Comparison of ENCODE assay signal across 12 mouse cellular contexts in genomic region chr3:105932240-105933071, GRCm38 (mm10). TPM values are rescaled to one million over a fixed set of nuclear protein-coding genes. Genes with fewer than 3 reads are reported as not detected.
DNase-seq lines count a peak whose midpoint lies in the region; ATAC-seq and TF ChIP-seq lines count a peak whose summit lies in the region.
"Had no signal": no experiment of that assay in that cellular context is flagged by ENCODE, and none has a peak within 500 bp of the region (broad histone marks: within the 10 kb centered on the region; RNA-seq: fewer than 3 reads in every experiment).

Gene I830077J02Rik, minus strand, starts transcription at chr3:105932664.

- no peak within 1 kb of the TSS for H3K9ac ChIP-seq in heart, embryonic 16.5 days (ENCODE audit: low read length)
- no peak within 1 kb of the TSS for H3K9ac ChIP-seq in heart, adult 2 months (ENCODE audit: low read depth, low read length)
- H3K9ac ChIP-seq in CH12.LX (ENCODE audit: insufficient read depth, low read depth), result no peak within 1 kb of the TSS
- H3K9ac ChIP-seq in forebrain, postnatal 0 days, result no peak within 1 kb of the TSS
- H3K9ac ChIP-seq in hindbrain, postnatal 0 days (replicated peaks; ENCODE audit: low read length), result no peak within 1 kb of the TSS

- H3K9me3 ChIP-seq in heart, embryonic 16.5 days (replicated peaks; ENCODE audit: control insufficient read depth, low read length), result no peaks in the 10 kb centered on the region
- no peaks in the 10 kb centered on the region for H3K9me3 ChIP-seq in CH12.LX (replicated peaks; ENCODE audit: low read length)
- no peaks in the 10 kb centered on the region for H3K9me3 ChIP-seq in megakaryocyte, embryonic 14.5 days
- no peaks in the 10 kb centered on the region for H3K9me3 ChIP-seq in forebrain, postnatal 0 days (ENCODE audit: low read length)
- no peaks in the 10 kb centered on the region for H3K9me3 ChIP-seq in hindbrain, postnatal 0 days (ENCODE audit: low read length)
- H3K9me3 ChIP-seq: hindbrain, embryonic 10.5 days had no signal

- H3K4me3 ChIP-seq in heart, embryonic 16.5 days (ENCODE audit: low read length), result no peak within 1 kb of the TSS
- no peak within 1 kb of the TSS for H3K4me3 ChIP-seq in heart, adult 2 months
- peak within 1 kb of the TSS in 2 of 3 experiments; percentile 24 to 51 for H3K4me3 ChIP-seq in CH12.LX (replicated peaks in 1 of 3; ENCODE audit: low read depth in 2 of 3, low read length in 2 of 3, poor library complexity in 1 of 3)
- peak within 1 kb of the TSS; percentile 94 for H3K4me3 ChIP-seq in megakaryocyte, embryonic 14.5 days (replicated peaks)
- no peak within 1 kb of the TSS for H3K4me3 ChIP-seq in forebrain, postnatal 0 days (ENCODE audit: low read depth, low read length)
- H3K4me3 ChIP-seq in hindbrain, postnatal 0 days (ENCODE audit: low read length), result no peak within 1 kb of the TSS
- H3K4me3 ChIP-seq: hindbrain, embryonic 10.5 days had no signal

- H3K27me3 ChIP-seq in heart, embryonic 16.5 days (ENCODE audit: control insufficient read depth, insufficient read depth, low read length), result no peaks in the 10 kb centered on the region
- H3K27me3 ChIP-seq in heart, adult 2 months (ENCODE audit: control insufficient read depth, insufficient read depth, low read length), result no peaks in the 10 kb centered on the region
- H3K27me3 ChIP-seq in CH12.LX (replicated peaks), result no peaks in the 10 kb centered on the region
- H3K27me3 ChIP-seq in megakaryocyte, embryonic 14.5 days (replicated peaks), result no peaks in the 10 kb centered on the region
- H3K27me3 ChIP-seq in forebrain, postnatal 0 days (ENCODE audit: insufficient read depth, low read length), result no peaks in the 10 kb centered on the region
- H3K27me3 ChIP-seq in hindbrain, postnatal 0 days (ENCODE audit: insufficient read depth, low read length), result no peaks in the 10 kb centered on the region

- no peak for DNase-seq in heart, adult 2 months
- DNase-seq in CH12.LX (ENCODE audit: extremely low read depth), result peak; percentile 50
- no peak for DNase-seq in forebrain, postnatal 0 days
- DNase-seq in hindbrain, postnatal 0 days (ENCODE audit: low spot score), result no peak
- DNase-seq: adrenal gland, postnatal 10 days; cerebellum, adult 11 months; thymus, postnatal 25 days had no signal

- H3K79me2 ChIP-seq in heart, adult 2 months (replicated peaks; ENCODE audit: control insufficient read depth, insufficient read depth, low read length), result no peaks in the 10 kb centered on the region
- no peaks in the 10 kb centered on the region for H3K79me2 ChIP-seq in CH12.LX (replicated peaks; ENCODE audit: control insufficient read depth, extremely low read depth, insufficient read depth, poor library complexity, severe bottlenecking)

- H3K27ac ChIP-seq in heart, embryonic 16.5 days (ENCODE audit: low read length), result peak within 1 kb of the TSS; percentile 44
- no peak within 1 kb of the TSS for H3K27ac ChIP-seq in heart, adult 2 months
- no peak within 1 kb of the TSS for H3K27ac ChIP-seq in CH12.LX (ENCODE audit: insufficient read depth, low read depth)
- H3K27ac ChIP-seq in forebrain, postnatal 0 days (ENCODE audit: low read depth, low read length), result no peak within 1 kb of the TSS
- H3K27ac ChIP-seq in hindbrain, postnatal 0 days, result no peak within 1 kb of the TSS
- H3K27ac ChIP-seq: hindbrain, embryonic 10.5 days had no signal

- in situ Hi-C loops in CH12.LX (cut with MboI; ENCODE audit: low pct_ligation_motif_present, low pct_unique_long_range_greater_than_20kb, low sequenced_read_pairs), result no loop called here

- TF ChIP-seq POLR2A in heart, adult 2 months (IDR thresholded peaks at IDR 0.05; ENCODE audit: insufficient read depth, low read depth, low read length), result no peak
- TF ChIP-seq POLR2A in CH12.LX (IDR thresholded peaks at IDR 0.05; ENCODE audit: low read depth, low read length), result no peak

- no peak for TF ChIP-seq EP300 in heart, adult 2 months (IDR thresholded peaks at IDR 0.05; ENCODE audit: insufficient read depth, low read depth, low read length)
- TF ChIP-seq EP300 in CH12.LX (IDR thresholded peaks at IDR 0.05; ENCODE audit: low read length), result no peak

- ATAC-seq in heart, embryonic 16.5 days (replicated peaks; ENCODE audit: extremely low read depth, insufficient read depth, low FRiP score), result no peak
- ATAC-seq in common myeloid progenitor, adult 5-6 weeks (replicated peaks; ENCODE audit: low read depth, poor library complexity, severe bottlenecking), result peak; percentile 88
- no peak; the same call in 1 of the 2 replicates for ATAC-seq in forebrain, postnatal 0 days
- ATAC-seq in hindbrain, postnatal 0 days, result no peak
- ATAC-seq: intestine, postnatal 0 days had no signal

- dilution Hi-C loops in CH12.LX (cut with MboI; ENCODE audit: extremely low pct_ligation_motif_present, extremely low pct_unique_long_range_greater_than_20kb, low sequenced_read_pairs), result no loop called here

- no peak for TF ChIP-seq RAD21 in CH12.LX (IDR thresholded peaks at IDR 0.05; ENCODE audit: low read depth, low read length)

- intact Hi-C loops in heart, adult 2 months (cut with DNase I), result no loop called here

- H3K4me1 ChIP-seq in heart, embryonic 16.5 days (ENCODE audit: control insufficient read depth, insufficient read depth, low read length), result peaks cover 14% of the 10 kb centered on the region
- H3K4me1 ChIP-seq in heart, adult 2 months (ENCODE audit: control insufficient read depth, insufficient read depth, low read length), result peaks cover 3% of the 10 kb centered on the region
- H3K4me1 ChIP-seq in CH12.LX (ENCODE audit: control insufficient read depth in 1 of 2, insufficient read depth in 2 of 2), result peaks cover 15 to 49% of the 10 kb centered on the region in 2 experiments
- peaks cover 74% of the 10 kb centered on the region for H3K4me1 ChIP-seq in megakaryocyte, embryonic 14.5 days
- H3K4me1 ChIP-seq in forebrain, postnatal 0 days (ENCODE audit: insufficient read depth), result no peaks in the 10 kb centered on the region
- H3K4me1 ChIP-seq in hindbrain, postnatal 0 days (ENCODE audit: insufficient read depth, low read length), result no peaks in the 10 kb centered on the region
- H3K4me1 ChIP-seq: hindbrain, embryonic 10.5 days had no signal

- peaks cover under 1% of the 10 kb centered on the region; the same call in 1 of the 2 replicates for H3K36me3 ChIP-seq in heart, embryonic 16.5 days (ENCODE audit: control insufficient read depth, insufficient read depth)
- no peaks in the 10 kb centered on the region for H3K36me3 ChIP-seq in heart, adult 2 months (ENCODE audit: control insufficient read depth, insufficient read depth, low read length)
- peaks cover 2 to 19% of the 10 kb centered on the region in 2 experiments for H3K36me3 ChIP-seq in CH12.LX (replicated peaks in 1 of 2; ENCODE audit: control insufficient read depth in 1 of 2, insufficient read depth in 1 of 2, low read length in 1 of 2)
- H3K36me3 ChIP-seq in megakaryocyte, embryonic 14.5 days (replicated peaks; ENCODE audit: low read length), result peaks cover 61% of the 10 kb centered on the region
- 0 out of 2 replicates have a peak, but pooled peaks cover 2% of the 10 kb centered on the region for H3K36me3 ChIP-seq in forebrain, postnatal 0 days (ENCODE audit: insufficient read depth)
- no peaks in the 10 kb centered on the region for H3K36me3 ChIP-seq in hindbrain, postnatal 0 days (ENCODE audit: insufficient read depth, low read length)

- WGBS in heart, embryonic 16.5 days, result 67% methylated on average over 8 of the region's 8 CpGs
- WGBS in heart, adult 2 months, result 50% methylated on average over 8 of the region's 8 CpGs
- WGBS in forebrain, postnatal 0 days, result 80% methylated on average over 8 of the region's 8 CpGs
- WGBS in hindbrain, postnatal 0 days, result 91% methylated on average over 8 of the region's 8 CpGs

- no peak within 1 kb of the TSS for H3K4me2 ChIP-seq in heart, embryonic 16.5 days (ENCODE audit: low read depth, low read length)
- H3K4me2 ChIP-seq in CH12.LX (ENCODE audit: insufficient read depth, low read depth, poor library complexity, severe bottlenecking), result no peak within 1 kb of the TSS
- no peak within 1 kb of the TSS for H3K4me2 ChIP-seq in forebrain, postnatal 0 days (ENCODE audit: low read depth)
- H3K4me2 ChIP-seq in hindbrain, postnatal 0 days (ENCODE audit: low read depth, low read length), result no peak within 1 kb of the TSS

- TF ChIP-seq CTCF in heart, adult 2 months (IDR thresholded peaks at IDR 0.05), result no peak
- TF ChIP-seq CTCF in CH12.LX (conservative IDR thresholded peaks at IDR 0.05 in 1 of 2, IDR thresholded peaks at IDR 0.05 in 1 of 2; ENCODE audit: low read depth in 2 of 2, low read length in 2 of 2), result no peak
- TF ChIP-seq CTCF in forebrain, postnatal 0 days (IDR thresholded peaks at IDR 0.05; ENCODE audit: low read depth), result no peak
- TF ChIP-seq CTCF in hindbrain, postnatal 0 days (IDR thresholded peaks at IDR 0.05; ENCODE audit: low read depth), result no peak

TF ChIP-seq in CH12.LX, 34 proteins besides CTCF, POLR2A, EP300 and RAD21:
- no peak for TF ChIP-seq MAX (IDR thresholded peaks at IDR 0.05; ENCODE audit: low read length)
- TF ChIP-seq ZC3H11A (IDR thresholded peaks at IDR 0.05; ENCODE audit: low read depth, low read length), result no peak
- TF ChIP-seq NELFE (IDR thresholded peaks at IDR 0.05; ENCODE audit: low read depth, low read length), result no peak
- TF ChIP-seq ZNF384 (IDR thresholded peaks at IDR 0.05; ENCODE audit: low read depth, low read length), result peak; percentile 58; the same call in 1 of the 2 replicates
- TF ChIP-seq TBP (conservative IDR thresholded peaks at IDR 0.05; ENCODE audit: low read depth, low read length), result no peak

RNA-seq across cellular contexts. Expression of gene I830077J02Rik, which starts in this region (rescaled TPM):
- polyA plus RNA-seq in heart, embryonic 16.5 days (2015; fragmentation: Nextera tagmentation; extraction: Ambion mirVana), result 0.90 and 1.6 TPM in 2 replicates
- total RNA-seq in heart, adult 2 months (2021), result 1 to 10 TPM in 1 of 2 experiments, under 1 TPM in 1; 0.97 to 2.3 TPM
- 0.72 and 0.76 TPM in 2 replicates for polyA plus RNA-seq in heart, adult 2 months (2012; rRNA removed)
- 0.84 and 1.3 TPM in 2 replicates for total RNA-seq in CH12.LX (2012; rRNA removed)
- 2.9 and 3.2 TPM in 2 replicates for total RNA-seq in CH12.LX (2014; rRNA removed)
- polyA plus RNA-seq in CH12.LX (2012; ENCODE audit: insufficient read length, low read depth), result 8.3 and 10.2 TPM in 2 replicates
- 10.0 and 15.6 TPM in 2 replicates for total RNA-seq in common myeloid progenitor, adult 5-6 weeks (2017)
- 34.4 and 41.9 TPM in 2 replicates for polyA plus RNA-seq in megakaryocyte, embryonic 14.5 days (2012; ENCODE audit: insufficient read depth, low replicate concordance)
- 0.19 and 0.23 TPM in 2 replicates for total RNA-seq in forebrain, postnatal 0 days (2014; rRNA removed)
- polyA plus RNA-seq in forebrain, postnatal 0 days (2015; fragmentation: Nextera tagmentation; extraction: Ambion mirVana), result 0.22 and 0.35 TPM in 2 replicates
- 0.14 and 0.21 TPM in 2 replicates for total RNA-seq in hindbrain, postnatal 0 days (2014; rRNA removed)
- 0.39 and 0.41 TPM in 2 replicates for polyA plus RNA-seq in hindbrain, postnatal 0 days (2015; fragmentation: Nextera tagmentation; extraction: Ambion mirVana)

Comparison
In these comparisons a context has a peak if more than half of its experiments do, and no peak if none do; other contexts are left out.
1. H3K4me3 ChIP-seq: peak in CH12.LX (2 of 3) and megakaryocyte, embryonic 14.5 days (single experiment); none in heart, embryonic 16.5 days (single experiment), heart, adult 2 months (single experiment), forebrain, postnatal 0 days (single experiment) and hindbrain, postnatal 0 days (single experiment).